ENCODE assay signal across 13 mouse cellular contexts in genomic region chr2:113866155-113866554, GRCm38 (mm10). TPM values are rescaled to one million over a fixed set of nuclear protein-coding genes. Genes with fewer than 3 reads are reported as not detected.
A peak's percentile ranks its signal among the peaks of the same experiment; 100 is the strongest.
DNase-seq lines count a peak whose midpoint lies in the region; ATAC-seq and TF ChIP-seq lines count a peak whose summit lies in the region.
"Had no signal": no experiment of that assay in that cellular context is flagged by ENCODE, and none has a peak within 500 bp of the region (broad histone marks: within the 10 kb centered on the region; RNA-seq: fewer than 3 reads in every experiment).

No protein-coding gene starts in this region.

- no peaks in the 10 kb centered on the region for H3K36me3 ChIP-seq in limb, embryonic 14.5 days (ENCODE audit: control insufficient read depth, insufficient read depth, low read length)
- H3K36me3 ChIP-seq in limb, embryonic 10.5 days, result no peaks in the 10 kb centered on the region
- H3K36me3 ChIP-seq: neural tube, embryonic 12.5 days had no signal

- H3K27me3 ChIP-seq in limb, embryonic 14.5 days (ENCODE audit: control insufficient read depth, insufficient read depth, low read length), result no peaks in the 10 kb centered on the region
- no peaks in the 10 kb centered on the region for H3K27me3 ChIP-seq in limb, embryonic 10.5 days (ENCODE audit: low read depth, poor library complexity, severe bottlenecking)
- H3K27me3 ChIP-seq: neural tube, embryonic 12.5 days had no signal

- no peak for ATAC-seq in limb, embryonic 14.5 days (ENCODE audit: low FRiP score, low read depth)
- peak; percentile 84 for ATAC-seq in CD4-positive, CD25-positive, alpha-beta regulatory T cell, adult 4 months
- peak; percentile 79 for ATAC-seq in inflammation-experienced regulatory T-cells, adult 6 months

- TF ChIP-seq POLR2A in limb, embryonic 14.5 days (IDR thresholded peaks at IDR 0.05; ENCODE audit: borderline replicate concordance, extremely low read depth, insufficient read depth, insufficient read length), result no peak

- H3K9me3 ChIP-seq in limb, embryonic 14.5 days (ENCODE audit: control insufficient read depth, low read length), result no peaks in the 10 kb centered on the region
- no peaks in the 10 kb centered on the region for H3K9me3 ChIP-seq in limb, embryonic 10.5 days (replicated peaks)
- H3K9me3 ChIP-seq: neural tube, embryonic 12.5 days had no signal

- 39% methylated on average over 2 of the region's 2 CpGs for WGBS in limb, embryonic 14.5 days
- WGBS in limb, embryonic 10.5 days, result 63% methylated on average over 2 of the region's 2 CpGs

- DNase-seq in gastrocnemius, adult 18-20 months (ENCODE audit: low spot score), result peak; percentile 2
- DNase-seq in gastrocnemius, adult 8-10 months (ENCODE audit: low spot score in 2 of 2), result no peak
- DNase-seq in limb, embryonic 14.5 days (ENCODE audit: low spot score), result peak; percentile 38
- no peak for DNase-seq in limb, embryonic 10.5 days (ENCODE audit: low spot score)
- DNase-seq in cerebellum, postnatal 4 days (ENCODE audit: low spot score in 2 of 2), result no peak
- no peak for DNase-seq in right cerebral cortex, postnatal 4 days
- DNase-seq: kidney, postnatal 14 days; right cerebral cortex, postnatal 25 days; thymus, adult 18-20 months had no signal

- no peak overlapping the region for H3K9ac ChIP-seq in limb, embryonic 14.5 days (ENCODE audit: low read depth, low read length, severe bottlenecking)
- H3K9ac ChIP-seq: neural tube, embryonic 12.5 days had no signal

- H3K4me3 ChIP-seq in limb, embryonic 14.5 days (replicated peaks; ENCODE audit: low read length), result no peak overlapping the region
- H3K4me3 ChIP-seq in limb, embryonic 10.5 days, result no peak overlapping the region
- H3K4me3 ChIP-seq: neural tube, embryonic 12.5 days had no signal

- H3K4me1 ChIP-seq in limb, embryonic 14.5 days (ENCODE audit: control insufficient read depth, insufficient read depth, low read length), result no peaks in the 10 kb centered on the region
- no peaks in the 10 kb centered on the region for H3K4me1 ChIP-seq in limb, embryonic 10.5 days
- H3K4me1 ChIP-seq: neural tube, embryonic 12.5 days had no signal

- H3K4me2 ChIP-seq in limb, embryonic 14.5 days (replicated peaks; ENCODE audit: low read depth, low read length, severe bottlenecking), result no peak overlapping the region
- H3K4me2 ChIP-seq: neural tube, embryonic 12.5 days had no signal

- no peak overlapping the region for H3K27ac ChIP-seq in limb, embryonic 14.5 days (replicated peaks; ENCODE audit: low read depth, low read length)
- H3K27ac ChIP-seq in limb, embryonic 10.5 days, result no peak overlapping the region
- H3K27ac ChIP-seq: macrophage; neural tube, embryonic 12.5 days had no signal

RNA-seq across cellular contexts. Expression of gene Arhgap11a, which starts 17.7 kb away (rescaled TPM):
- total RNA-seq in gastrocnemius, adult 18-20 months (2021), result under 1 TPM; 0.81 to 0.87 TPM
- 1 to 10 TPM in 2 of 4 experiments, under 1 TPM in 2; 0.65 to 1.2 (median 0.92) TPM for total RNA-seq in gastrocnemius, adult 8-10 months (2022)
- 17.0 and 23.5 TPM in 2 replicates for polyA plus RNA-seq in limb, embryonic 14.5 days (2012; rRNA removed)
- polyA plus RNA-seq in limb, embryonic 14.5 days (2014; fragmentation: Nextera tagmentation; extraction: Ambion mirVana), result 4.2 and 4.6 TPM in 2 replicates
- 34.8 and 40.7 TPM in 2 replicates for polyA plus RNA-seq in limb, embryonic 10.5 days (2016; fragmentation: Nextera tagmentation; extraction: Ambion mirVana)
- polyA plus RNA-seq in CD4-positive, CD25-positive, alpha-beta regulatory T cell, adult 4 months (2017; shearing (Covaris generic)), result 1 to 10 TPM; 1.8 to 4.1 TPM
- polyA plus RNA-seq in inflammation-experienced regulatory T-cells, adult 6 months (2017; shearing (Covaris generic)), result 10 to 100 TPM in 1 of 3 experiments, 1 to 10 TPM in 2; 1.6 to 16.6 (median 2.3) TPM

RNA-seq across cellular contexts. Expression of gene Scg5, which starts 37.2 kb away (rescaled TPM):
- total RNA-seq in gastrocnemius, adult 18-20 months (2021), result not detected
- under 1 TPM in 2 of 4 experiments, not detected in 2; 0.27 to 0.59 TPM for total RNA-seq in gastrocnemius, adult 8-10 months (2022)
- polyA plus RNA-seq in limb, embryonic 14.5 days (2012; rRNA removed), result 0.63 and 0.84 TPM in 2 replicates
- polyA plus RNA-seq in limb, embryonic 14.5 days (2014; fragmentation: Nextera tagmentation; extraction: Ambion mirVana), result 0.87 and 1.5 TPM in 2 replicates
- 0.61 and 0.85 TPM in 2 replicates for polyA plus RNA-seq in limb, embryonic 10.5 days (2016; fragmentation: Nextera tagmentation; extraction: Ambion mirVana)
- polyA plus RNA-seq in CD4-positive, CD25-positive, alpha-beta regulatory T cell, adult 4 months (2017; shearing (Covaris generic)), result 1 to 10 TPM; 8.6 to 9.2 TPM
- polyA plus RNA-seq in inflammation-experienced regulatory T-cells, adult 6 months (2017; shearing (Covaris generic)), result 10 to 100 TPM in 1 of 3 experiments, 1 to 10 TPM in 1, under 1 TPM in 1; 0.59 to 12.5 (median 8.1) TPM
- polyA plus RNA-seq: macrophage had no signal

Comparison
In these comparisons a context has a peak if more than half of its experiments do, and no peak if none do; other contexts are left out.
1. DNase-seq: peak in gastrocnemius, adult 18-20 months (single experiment) and limb, embryonic 14.5 days (single experiment); none in gastrocnemius, adult 8-10 months (0 of 2), limb, embryonic 10.5 days (single experiment), cerebellum, postnatal 4 days (0 of 2) and right cerebral cortex, postnatal 4 days (single experiment).